10 mouse cellular contexts compared by ENCODE assay signal in the genomic region with DNA sequence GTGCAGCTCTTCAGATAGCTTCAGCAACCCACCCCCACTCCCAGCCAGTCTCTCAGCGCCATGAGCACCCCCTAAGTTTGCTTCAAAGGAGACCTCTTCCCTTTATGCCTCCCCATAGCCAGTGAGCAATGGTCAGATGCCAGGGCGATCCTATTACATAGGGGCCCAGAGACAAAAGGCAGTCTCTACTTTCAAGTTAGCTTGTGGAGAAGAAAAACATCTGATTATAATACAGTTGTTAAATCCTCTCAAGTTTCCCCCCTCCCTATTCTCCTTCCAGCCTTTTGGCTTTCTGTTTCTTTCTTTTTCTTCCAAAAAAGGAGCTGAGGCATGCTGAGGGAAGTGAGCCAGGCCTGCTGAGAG.
A peak's percentile ranks its signal among the peaks of the same experiment; 100 is the strongest.
DNase-seq lines count a peak whose midpoint lies in the region; ATAC-seq and TF ChIP-seq lines count a peak whose summit lies in the region.
"Had no signal": no experiment of that assay in that cellular context is flagged by ENCODE, and none has a peak within 500 bp of the region (broad histone marks: within the 10 kb centered on the region; RNA-seq: fewer than 3 reads in every experiment).

No protein-coding gene starts in this region.

- TF ChIP-seq EP300 in lung, postnatal 0 days (IDR thresholded peaks at IDR 0.05): no peak
- TF ChIP-seq EP300 in liver, postnatal 0 days (IDR thresholded peaks at IDR 0.05; ENCODE audit: low read depth): no peak

- WGBS in heart, embryonic 15.5 days: 61% methylated on average over 2 of the region's 2 CpGs
- WGBS in lung, postnatal 0 days: 50% methylated on average over 2 of the region's 2 CpGs
- 29% methylated on average over 2 of the region's 2 CpGs for WGBS in limb, embryonic 10.5 days
- 42% methylated on average over 2 of the region's 2 CpGs for WGBS in stomach, embryonic 16.5 days
- WGBS in liver, postnatal 0 days (ENCODE audit: insufficient replicate concordance): 69% methylated on average over 2 of the region's 2 CpGs

- peak overlapping the region; percentile 17; the same call in 1 of the 2 replicates for H3K27ac ChIP-seq in heart, embryonic 15.5 days
- peak overlapping the region; percentile 65 for H3K27ac ChIP-seq in lung, postnatal 0 days (ENCODE audit: low read length)
- H3K27ac ChIP-seq in limb, embryonic 10.5 days: peak overlapping the region; percentile 51; the same call in 1 of the 2 replicates
- H3K27ac ChIP-seq in stomach, embryonic 16.5 days (ENCODE audit: low read length): peak overlapping the region; percentile 30
- no peak overlapping the region for H3K27ac ChIP-seq in liver, postnatal 0 days (ENCODE audit: low read depth)

- no peaks in the 10 kb centered on the region for H3K27me3 ChIP-seq in heart, embryonic 15.5 days
- no peaks in the 10 kb centered on the region for H3K27me3 ChIP-seq in lung, postnatal 0 days (replicated peaks; ENCODE audit: insufficient read depth, low read length)
- H3K27me3 ChIP-seq in limb, embryonic 10.5 days (ENCODE audit: low read depth, poor library complexity, severe bottlenecking): no peaks in the 10 kb centered on the region
- H3K27me3 ChIP-seq in stomach, embryonic 16.5 days (ENCODE audit: control insufficient read depth, insufficient read depth, low read length): no peaks in the 10 kb centered on the region
- no peaks in the 10 kb centered on the region for H3K27me3 ChIP-seq in liver, postnatal 0 days (ENCODE audit: insufficient read depth, low read length)
- H3K27me3 ChIP-seq: Patski had no signal

- peaks cover 50% of the 10 kb centered on the region for H3K4me1 ChIP-seq in heart, embryonic 15.5 days (replicated peaks)
- peaks cover 30% of the 10 kb centered on the region for H3K4me1 ChIP-seq in lung, postnatal 0 days (ENCODE audit: insufficient read depth, low read depth, low read length)
- peaks cover 51% of the 10 kb centered on the region for H3K4me1 ChIP-seq in limb, embryonic 10.5 days
- peaks cover 47% of the 10 kb centered on the region for H3K4me1 ChIP-seq in stomach, embryonic 16.5 days (ENCODE audit: control insufficient read depth, insufficient read depth, low read length)
- peaks cover 6% of the 10 kb centered on the region for H3K4me1 ChIP-seq in liver, postnatal 0 days (ENCODE audit: insufficient read depth)

- H3K9me3 ChIP-seq in heart, embryonic 15.5 days (replicated peaks): no peaks in the 10 kb centered on the region
- no peaks in the 10 kb centered on the region for H3K9me3 ChIP-seq in lung, postnatal 0 days (ENCODE audit: low read length)
- no peaks in the 10 kb centered on the region for H3K9me3 ChIP-seq in limb, embryonic 10.5 days (replicated peaks)
- H3K9me3 ChIP-seq in stomach, embryonic 16.5 days (replicated peaks; ENCODE audit: control insufficient read depth, low read length): no peaks in the 10 kb centered on the region
- H3K9me3 ChIP-seq in liver, postnatal 0 days (ENCODE audit: low read length): no peaks in the 10 kb centered on the region
- H3K9me3 ChIP-seq: heart, embryonic 10.5 days had no signal

- no peak overlapping the region for H3K9ac ChIP-seq in heart, embryonic 15.5 days
- H3K9ac ChIP-seq in lung, postnatal 0 days (replicated peaks; ENCODE audit: low read depth): no peak overlapping the region
- no peak overlapping the region; the same call in 1 of the 2 replicates for H3K9ac ChIP-seq in stomach, embryonic 16.5 days (ENCODE audit: low read length)
- H3K9ac ChIP-seq in liver, postnatal 0 days (replicated peaks): no peak overlapping the region

- no peak for TF ChIP-seq CTCF in lung, postnatal 0 days (IDR thresholded peaks at IDR 0.05)
- no peak for TF ChIP-seq CTCF in liver, postnatal 0 days (IDR thresholded peaks at IDR 0.05; ENCODE audit: low read depth)

- DNase-seq in heart, adult 9 months (ENCODE audit: low spot score in 2 of 2): no peak
- no peak for DNase-seq in lung, postnatal 0 days (ENCODE audit: low spot score)
- DNase-seq in lung, postnatal 4 days: no peak
- no peak for DNase-seq in limb, embryonic 10.5 days (ENCODE audit: low spot score)
- DNase-seq in liver, postnatal 0 days: no peak

- H3K4me2 ChIP-seq in heart, embryonic 15.5 days: no peak overlapping the region
- no peak overlapping the region for H3K4me2 ChIP-seq in lung, postnatal 0 days (replicated peaks; ENCODE audit: low read depth, low read length)
- no peak overlapping the region for H3K4me2 ChIP-seq in stomach, embryonic 16.5 days (ENCODE audit: low read depth, low read length)
- H3K4me2 ChIP-seq in liver, postnatal 0 days (ENCODE audit: low read depth, low read length): no peak overlapping the region

- no peaks in the 10 kb centered on the region for H3K36me3 ChIP-seq in heart, embryonic 15.5 days
- H3K36me3 ChIP-seq in lung, postnatal 0 days (ENCODE audit: insufficient read depth, low read length): no peaks in the 10 kb centered on the region
- no peaks in the 10 kb centered on the region for H3K36me3 ChIP-seq in limb, embryonic 10.5 days
- no peaks in the 10 kb centered on the region for H3K36me3 ChIP-seq in stomach, embryonic 16.5 days (ENCODE audit: control insufficient read depth, insufficient read depth, low read length)
- peaks cover 3% of the 10 kb centered on the region; the same call in 1 of the 2 replicates for H3K36me3 ChIP-seq in liver, postnatal 0 days (replicated peaks; ENCODE audit: insufficient read depth, low read length)
- H3K36me3 ChIP-seq: heart, embryonic 10.5 days had no signal

- no peak for ATAC-seq in heart, embryonic 15.5 days (replicated peaks; ENCODE audit: insufficient number of reproducible peaks, insufficient read depth, low FRiP score, low read depth)
- ATAC-seq in lung, postnatal 0 days: no peak
- no peak for ATAC-seq in stomach, embryonic 16.5 days (ENCODE audit: insufficient read depth, low FRiP score)
- ATAC-seq in liver, postnatal 0 days: no peak
- ATAC-seq in activated CD4-positive, CD25-positive, alpha-beta regulatory T cell, adult 4 months: no peak

- H3K4me3 ChIP-seq in heart, embryonic 15.5 days: no peak overlapping the region
- no peak overlapping the region for H3K4me3 ChIP-seq in lung, postnatal 0 days (ENCODE audit: low read depth, low read length)
- H3K4me3 ChIP-seq in limb, embryonic 10.5 days: no peak overlapping the region
- no peak overlapping the region for H3K4me3 ChIP-seq in stomach, embryonic 16.5 days (replicated peaks; ENCODE audit: low read length)
- H3K4me3 ChIP-seq in liver, postnatal 0 days (ENCODE audit: low read depth, low read length): no peak overlapping the region
- H3K4me3 ChIP-seq: heart, embryonic 10.5 days had no signal
